Mouse (Mus musculus) intestine, embryonic 16.5 days (tissue): ENCODE results near the gene Fis1. TPM values are rescaled to one million over a fixed set of nuclear protein-coding genes. Genes with fewer than 3 reads are reported as not detected.
"Not testable (repeated sequence)": the region's sequence is repeated elsewhere in the genome, so short reads cannot be mapped to it uniquely, and the experiment has no call there.

Experiments used
- ATAC-seq: fragments of 200-750 bp; cut with Nextera tagmentation; 2 replicates; pipeline ENCODE4 v1.8.0; 2017; ENCODE audit warnings: moderate TSS enrichment, moderate library complexity
- H3K27ac ChIP-seq: fragments of 300-500 bp; sonication (generic); 2 replicates; pipeline ENCODE4 v1.5.1; 2014; ENCODE audit warnings: mild to moderate bottlenecking, low read length
- H3K27me3 ChIP-seq: fragments of 300-500 bp; sonication (generic); replicated peaks from 2 replicates; pipeline ENCODE4 v1.6.1; 2014; ENCODE audit warnings: low read length, control low read depth, mixed read lengths; ENCODE audit not compliant: control insufficient read depth, insufficient read depth
- H3K36me3 ChIP-seq: fragments of 300-500 bp; sonication (generic); 2 replicates; pipeline ENCODE4 v1.6.1; 2014; ENCODE audit warnings: low read length, control low read depth; ENCODE audit not compliant: control insufficient read depth, insufficient read depth
- H3K4me1 ChIP-seq: fragments of 300-500 bp; sonication (generic); 2 replicates; pipeline ENCODE4 v1.6.1; 2014; ENCODE audit warnings: low read length, control low read depth, mixed read lengths; ENCODE audit not compliant: control insufficient read depth, insufficient read depth
- H3K4me2 ChIP-seq: fragments of 300-500 bp; sonication (generic); 2 replicates; pipeline ENCODE4 v1.6.1; 2014; ENCODE audit warnings: low read depth, low read length, control low read depth
- H3K4me3 ChIP-seq: fragments of 300-500 bp; sonication (generic); 2 replicates; pipeline ENCODE4 v1.5.1; 2014; ENCODE audit warnings: mild to moderate bottlenecking, low read length
- H3K9ac ChIP-seq: fragments of 300-500 bp; sonication (generic); 2 replicates; pipeline ENCODE4 v1.6.1; 2014; ENCODE audit warnings: low read depth, low read length
- H3K9me3 ChIP-seq: fragments of 300-500 bp; sonication (generic); 2 replicates; pipeline ENCODE4 v1.6.1; 2016; ENCODE audit warnings: low read length, control low read depth; ENCODE audit not compliant: control insufficient read depth
- WGBS: fragments of 180-500 bp; shearing (Covaris S2); extraction: QIAGEN DNeasy Blood & Tissue Kit; methylation state at CpG from one replicate; pipeline ENCODE4 v1.1.7; 2014; 5-methylcytosine and 5-hydroxymethylcytosine counted together
- polyA plus RNA-seq: library from polyadenylated mRNA; unstranded; fragments of >200 nt; fragmentation: Nextera tagmentation; extraction: Ambion mirVana; gene quantifications from 2 replicates; pipeline ENCODE4 v1.2.1, GENCODE M21; 2015

Gene Fis1
- polyA plus RNA-seq, 1 experiment from 2014 or later = 281 TPM

- no peak for ATAC-seq
- Histone ChIP-seq H3K27ac (no peak overlapping the region), H3K36me3 (no peaks in the 10 kb centered on the region), H3K9ac (no peak overlapping the region), H3K27me3 (no peaks in the 10 kb centered on the region), H3K9me3 (no peaks in the 10 kb centered on the region), H3K4me3 (no peak overlapping the region), H3K4me2 (no peak overlapping the region), H3K4me1 (no peaks in the 10 kb centered on the region)
- 86% methylated on average over 5 of the region's 5 CpGs for WGBS
Measured at GRCm38 (mm10) chr5:136937621-136938020, 15.5 kb upstream of the Fis1 start.

- Histone ChIP-seq H3K9me3 (no peaks in the 10 kb centered on the region), H3K9ac (no peak overlapping the region), H3K27ac (no peak overlapping the region), H3K4me3 (no peak overlapping the region), H3K4me1 (no peaks in the 10 kb centered on the region), H3K36me3 (no peaks in the 10 kb centered on the region), H3K4me2 (no peak overlapping the region), H3K27me3 (no peaks in the 10 kb centered on the region)
- ATAC-seq = no peak
- 67% methylated on average over 7 of the region's 7 CpGs for WGBS
Measured at GRCm38 (mm10) chr5:136939284-136939683, 13.8 kb upstream of the Fis1 start.

- ATAC-seq, H3K27ac ChIP-seq, H3K4me3 ChIP-seq, H3K27me3 ChIP-seq, H3K9ac ChIP-seq, H3K9me3 ChIP-seq, H3K36me3 ChIP-seq, H3K4me2 ChIP-seq, H3K4me1 ChIP-seq: not testable (repeated sequence)
- WGBS = 76% methylated on average over 6 of the region's 6 CpGs
Measured at GRCm38 (mm10) chr5:136940029-136940428, 13.0 kb upstream of the Fis1 start.

GRCm38 (mm10) chr5:136940845-136941560, 12.1 kb upstream of the Fis1 start:
- Histone ChIP-seq H3K4me2 (no peak overlapping the region), H3K27me3 (no peaks in the 10 kb centered on the region), H3K4me1 (no peaks in the 10 kb centered on the region), H3K36me3 (no peaks in the 10 kb centered on the region), H3K4me3 (no peak overlapping the region), H3K9ac (no peak overlapping the region), H3K27ac (no peak overlapping the region), H3K9me3 (no peaks in the 10 kb centered on the region)
- WGBS = 88% methylated on average over 12 of the region's 12 CpGs
- no peak for ATAC-seq

DNA sequence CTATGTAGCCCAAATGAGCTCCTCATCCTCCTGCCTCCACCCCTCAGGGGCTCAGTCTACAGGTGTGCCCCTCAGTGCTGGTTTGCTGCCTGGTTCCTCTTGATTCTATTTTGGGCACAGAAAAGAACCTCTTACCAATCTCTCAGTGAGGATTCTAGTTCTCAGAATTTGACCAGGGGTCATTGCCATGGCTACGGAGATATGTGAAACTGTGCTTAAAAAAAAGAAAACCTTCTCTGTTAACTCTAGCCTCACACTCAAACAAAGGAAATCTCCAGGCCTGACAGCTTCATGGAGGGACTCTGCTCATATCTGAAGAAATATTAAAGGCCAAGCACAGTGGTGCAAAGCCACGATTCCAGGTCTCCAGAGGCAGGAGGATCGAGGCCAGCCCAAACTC, 10.3 kb upstream of the Fis1 start:
- 71% methylated on average over 3 of the region's 3 CpGs for WGBS
- Histone ChIP-seq H3K4me1 (no peaks in the 10 kb centered on the region), H3K27me3 (no peaks in the 10 kb centered on the region), H3K4me3 (no peak overlapping the region), H3K9ac (no peak overlapping the region), H3K36me3 (no peaks in the 10 kb centered on the region), H3K27ac (no peak overlapping the region), H3K9me3 (no peaks in the 10 kb centered on the region), H3K4me2 (no peak overlapping the region)
- ATAC-seq = no peak

DNA sequence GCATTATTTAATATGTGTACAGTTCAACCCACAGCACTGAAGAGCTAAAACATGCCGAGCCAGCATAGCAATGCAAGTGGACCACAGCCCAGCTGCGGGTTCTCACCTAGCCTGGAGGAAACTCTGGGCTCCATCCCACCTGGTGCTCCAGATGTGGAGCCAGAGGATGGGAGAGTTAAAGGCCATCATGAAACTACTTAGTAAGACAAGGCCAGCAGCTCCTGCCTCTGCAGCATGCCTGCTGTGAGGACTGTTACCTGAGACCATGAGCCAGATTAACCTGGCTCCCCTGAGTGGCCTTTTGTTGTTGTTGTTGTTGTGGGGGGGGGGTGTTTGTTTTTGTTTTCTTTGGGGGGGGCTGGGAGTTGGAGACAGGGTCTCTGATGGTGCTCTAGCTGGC, 9.7 kb upstream of the Fis1 start:
- Histone ChIP-seq H3K4me2 (no peak overlapping the region), H3K4me3 (no peak overlapping the region), H3K4me1 (no peaks in the 10 kb centered on the region), H3K27me3 (no peaks in the 10 kb centered on the region), H3K9me3 (no peaks in the 10 kb centered on the region), H3K9ac (no peak overlapping the region), H3K27ac (no peak overlapping the region), H3K36me3 (no peaks in the 10 kb centered on the region)
- 77% methylated on average over 2 of the region's 2 CpGs for WGBS
- no peak for ATAC-seq

DNA sequence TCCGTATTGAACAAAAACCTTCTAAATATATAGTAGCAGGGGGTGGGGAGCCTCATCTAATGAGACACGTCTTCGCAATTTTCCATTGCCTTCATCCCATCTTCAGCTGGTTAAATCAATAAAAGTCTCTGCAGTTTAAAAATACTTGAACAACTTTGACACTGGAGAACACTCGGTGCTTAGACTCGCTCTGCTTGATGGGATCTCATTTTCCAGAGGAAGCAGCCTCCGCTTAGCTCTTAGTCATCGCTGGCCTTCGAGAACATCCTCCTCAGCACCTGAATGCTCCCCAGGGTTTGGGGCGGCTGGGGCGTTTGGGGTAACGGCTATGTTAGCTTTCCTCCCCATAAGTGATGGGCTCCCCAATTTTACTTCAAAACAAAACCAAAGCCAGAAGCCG, 8.0 kb upstream of the Fis1 start:
- Histone ChIP-seq H3K9me3 (no peaks in the 10 kb centered on the region), H3K27me3 (no peaks in the 10 kb centered on the region), H3K4me2 (no peak overlapping the region), H3K36me3 (no peaks in the 10 kb centered on the region), H3K27ac (no peak overlapping the region), H3K4me1 (no peaks in the 10 kb centered on the region), H3K4me3 (no peak overlapping the region), H3K9ac (no peak overlapping the region)
- WGBS = 77% methylated on average over 12 of the region's 12 CpGs
- ATAC-seq = no peak

DNA sequence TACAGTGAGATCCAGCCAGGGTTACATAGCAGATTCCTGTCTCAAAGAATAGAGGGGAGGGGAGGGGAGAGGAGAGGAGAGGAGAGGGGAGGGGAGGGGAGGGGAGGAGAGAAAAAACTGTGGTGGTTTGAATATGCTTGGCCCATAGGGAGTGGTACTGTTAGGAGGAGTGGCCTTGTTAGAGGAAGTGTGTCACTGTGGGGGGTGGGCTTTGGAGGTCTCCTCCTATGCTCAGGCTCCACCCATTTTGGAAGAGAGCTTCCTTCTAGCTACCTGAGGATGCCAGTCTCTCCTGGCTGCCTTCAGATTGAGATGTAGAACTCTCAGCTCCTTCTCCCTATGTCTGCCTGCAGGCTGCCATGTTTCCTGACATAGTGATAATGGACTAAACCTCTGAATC, 5.2 kb upstream of the Fis1 start:
- Histone ChIP-seq H3K4me3 (no peak overlapping the region), H3K4me1 (no peaks in the 10 kb centered on the region), H3K27ac (no peak overlapping the region), H3K4me2 (no peak overlapping the region), H3K9ac (no peak overlapping the region), H3K36me3 (no peaks in the 10 kb centered on the region), H3K9me3 (no peaks in the 10 kb centered on the region), H3K27me3 (no peaks in the 10 kb centered on the region)
- ATAC-seq = no peak

DNA sequence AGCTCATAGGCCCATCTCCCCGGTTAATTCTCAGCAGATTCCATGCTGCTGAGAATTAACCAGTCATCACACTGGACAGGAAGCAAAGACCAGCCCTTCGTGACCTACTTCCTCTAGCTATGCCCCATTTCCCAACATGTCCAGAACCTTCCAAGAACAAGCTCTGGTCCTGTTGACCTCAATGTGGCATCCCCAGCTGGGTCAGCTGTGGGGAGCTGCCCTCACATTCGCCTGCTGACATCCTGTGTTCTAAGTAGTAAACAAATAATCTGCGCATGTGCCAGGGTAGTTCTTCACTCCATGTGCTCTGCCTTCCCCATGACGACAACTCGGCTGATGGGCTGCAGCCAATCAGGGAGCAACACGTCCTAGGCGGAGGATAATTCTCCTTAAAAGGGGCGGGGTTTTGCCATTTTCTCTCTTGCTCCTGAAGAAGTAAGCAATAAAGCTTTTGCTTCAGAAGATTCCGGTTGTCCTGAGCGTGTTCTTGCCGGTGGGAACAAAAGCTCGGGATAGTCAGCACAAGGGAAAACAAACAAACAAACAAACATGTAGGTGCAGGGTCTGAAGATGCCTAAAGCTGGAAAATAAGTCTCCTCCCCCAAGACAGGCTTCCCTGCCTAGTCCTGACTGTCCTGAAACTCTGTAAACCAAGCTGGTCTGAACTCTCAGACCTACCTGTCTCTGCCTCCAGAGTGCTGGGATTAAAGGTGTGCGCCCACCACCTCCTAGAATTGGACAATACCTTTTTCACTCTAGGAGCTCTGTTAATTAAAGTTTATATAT, 3.3 kb upstream of the Fis1 start:
- H3K27me3 ChIP-seq, H3K27ac ChIP-seq, H3K9ac ChIP-seq, H3K9me3 ChIP-seq, H3K4me2 ChIP-seq, ATAC-seq, H3K36me3 ChIP-seq, H3K4me1 ChIP-seq, H3K4me3 ChIP-seq: not testable (repeated sequence)
- WGBS = 79% methylated on average over 14 of the region's 14 CpGs
